Mouse (Mus musculus): ENCODE results near the gene Cyp2j6. TPM values are rescaled to one million over a fixed set of nuclear protein-coding genes. Genes with fewer than 3 reads are reported as not detected.

The Cyp2j6 gene
- total RNA-seq (2023): not detected

DNA sequence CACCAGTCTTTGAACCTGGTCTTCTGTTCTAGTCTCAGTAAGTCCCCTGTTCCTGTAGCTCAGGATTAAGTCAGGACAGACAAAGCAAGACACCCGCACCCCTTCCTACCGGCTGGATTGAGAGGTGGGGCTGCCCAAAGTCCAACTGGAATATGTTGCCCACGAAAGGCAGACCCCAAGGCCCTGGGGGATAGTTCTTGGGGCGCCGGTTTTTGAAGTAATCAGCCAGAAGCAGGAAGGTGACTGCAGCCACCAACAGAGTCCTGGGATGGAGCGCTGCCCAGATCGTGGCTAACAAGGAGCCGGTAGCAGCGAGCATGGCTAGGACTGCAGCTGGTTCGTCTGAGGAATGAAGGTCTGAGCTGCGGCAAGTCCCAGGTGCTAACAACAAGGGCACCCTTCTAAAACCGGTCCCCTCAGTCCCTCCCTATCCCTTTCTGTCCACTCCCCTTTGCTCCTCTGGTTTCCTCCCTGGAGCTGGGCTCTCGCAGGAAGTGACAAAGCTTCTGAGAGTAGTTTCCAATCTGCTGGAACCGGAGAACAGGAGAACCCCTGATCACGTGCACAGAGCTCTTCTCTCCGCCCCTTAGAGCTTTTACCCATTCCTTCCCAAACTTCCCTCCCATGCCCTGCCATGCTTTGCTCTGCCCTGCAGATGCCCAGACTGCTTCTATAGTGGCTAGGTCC, at the start of gene Cyp2j6:
Gene Cyp2j6, minus strand, starts transcription at position 529 of the 687 bp plus-strand sequence.

DNA sequence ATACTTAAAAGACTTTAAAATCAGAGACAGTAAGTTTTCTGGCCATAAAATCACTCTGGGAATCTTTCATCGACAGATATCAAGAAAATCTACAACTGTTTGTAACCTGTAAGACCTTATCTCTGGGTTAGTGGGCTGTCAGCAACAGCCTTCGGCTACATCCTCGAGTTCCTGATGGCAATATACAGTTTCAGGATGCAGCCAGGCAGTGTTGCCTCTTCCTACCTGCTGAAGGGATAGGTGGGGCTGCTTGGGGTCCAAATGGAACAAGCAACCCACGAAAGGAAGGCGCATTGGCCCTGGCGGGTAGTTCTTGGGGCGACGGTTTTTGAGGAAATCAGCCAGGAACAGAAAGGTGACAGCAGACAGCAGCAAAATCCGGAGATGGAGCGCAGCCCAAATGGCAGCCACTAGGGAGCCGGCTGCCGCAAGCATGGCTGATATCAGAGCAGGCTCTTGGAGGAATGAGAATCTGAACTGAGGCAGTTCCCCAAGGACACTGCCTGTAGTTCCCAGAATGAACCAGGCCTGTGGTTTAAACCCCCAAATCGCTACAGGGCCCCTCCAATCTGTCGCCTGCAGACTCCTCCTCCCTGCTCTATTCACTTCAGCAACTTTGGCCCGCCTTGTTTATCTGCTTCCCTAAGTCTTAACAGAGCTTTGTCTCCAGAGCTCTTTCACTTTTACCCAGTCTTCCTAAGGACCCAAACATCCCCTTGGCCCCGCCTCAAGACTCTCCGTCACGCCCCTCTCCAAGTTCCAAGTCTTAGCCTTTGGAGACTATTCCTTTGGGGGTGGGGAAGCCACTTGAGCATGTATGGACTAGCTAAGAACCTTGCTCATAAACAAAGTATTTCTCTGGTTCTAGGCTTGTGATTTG, 37.7 kb upstream of the Cyp2j6 start, which contains the start of gene Cyp2j9:
Gene Cyp2j9, minus strand, starts transcription at position 668 of the 880 bp plus-strand sequence.

DNA sequence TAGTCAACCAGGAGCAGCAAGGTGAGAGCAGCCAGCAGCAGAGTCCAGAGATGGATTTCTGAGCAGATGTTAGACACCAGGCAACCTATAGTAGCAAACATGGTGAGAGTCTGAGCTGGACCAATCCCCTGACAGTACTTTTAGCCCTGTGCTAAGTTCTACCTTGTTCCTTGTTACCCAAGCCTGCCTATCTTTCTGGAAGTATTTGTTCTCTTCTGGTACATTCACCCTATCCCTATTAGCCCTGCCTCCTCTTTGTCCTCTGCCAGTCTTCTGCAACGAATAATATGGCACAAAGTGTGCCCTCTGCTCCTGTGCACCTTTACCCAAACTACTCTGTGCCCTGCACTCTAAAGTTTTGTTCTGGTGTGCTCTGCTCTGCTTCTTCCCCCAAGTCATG, 46.2 kb downstream of the Cyp2j6 start, which contains the start of gene Cyp2j8:
Gene Cyp2j8, minus strand, starts transcription at position 101 of the 400 bp plus-strand sequence.

Other genes starting within 250 kb of the Cyp2j6 start
- gene Cyp2j11, start 205.0 kb downstream of the Cyp2j6 start, total RNA-seq (2023): not detected
- gene Cyp2j8, start 46.3 kb downstream of the Cyp2j6 start, total RNA-seq (2023): not detected
- gene Cyp2j9, start 37.9 kb upstream of the Cyp2j6 start, total RNA-seq (2023): under 1 TPM in 1 of 2 experiments, not detected in 1; 0.31 TPM
- gene Cyp2j5, start 110.5 kb upstream of the Cyp2j6 start, total RNA-seq (2023): not detected
- not detected for gene Gm12695, start 231.5 kb upstream of the Cyp2j6 start, total RNA-seq (2023)

Measured in monocyte, adult 59 days (primary cell).